Mouse (Mus musculus) ovary, postnatal 10 days (tissue): ENCODE measurements at regions not wholly inside any gene's neighbourhood (a gene's known extent, or its start where the extent isn't known, plus 50 kb on each side); places are given as distances from the start of the nearest gene placed in this dataset.

Experiments used
- DNase-seq: peaks from one replicate; pipeline ENCODE4 v3.0.0; 2022; ENCODE audit warnings: low spot score

DNA sequence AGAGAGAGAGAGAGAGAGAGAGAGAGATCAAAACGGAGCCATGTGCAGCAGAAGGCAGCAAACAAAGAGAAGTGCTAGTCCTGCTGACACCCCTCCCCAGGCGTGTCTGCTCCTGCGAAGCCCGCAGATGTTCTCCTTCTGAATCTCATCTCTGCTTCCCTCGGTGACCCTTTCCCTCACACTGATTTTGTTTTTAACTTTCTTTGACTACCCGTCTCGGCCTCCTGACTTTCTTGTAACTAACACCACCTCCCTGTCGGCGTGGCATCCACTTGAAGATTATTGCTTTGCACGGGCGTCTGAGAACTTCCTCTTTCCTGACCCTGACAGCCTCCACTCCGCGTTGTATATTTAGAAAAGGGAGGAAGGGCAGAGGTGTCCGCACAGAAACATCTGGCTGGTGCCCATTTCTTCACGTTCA, 654.3 kb downstream of the Adgrl2 start:
- DNase-seq, result no peak

DNA sequence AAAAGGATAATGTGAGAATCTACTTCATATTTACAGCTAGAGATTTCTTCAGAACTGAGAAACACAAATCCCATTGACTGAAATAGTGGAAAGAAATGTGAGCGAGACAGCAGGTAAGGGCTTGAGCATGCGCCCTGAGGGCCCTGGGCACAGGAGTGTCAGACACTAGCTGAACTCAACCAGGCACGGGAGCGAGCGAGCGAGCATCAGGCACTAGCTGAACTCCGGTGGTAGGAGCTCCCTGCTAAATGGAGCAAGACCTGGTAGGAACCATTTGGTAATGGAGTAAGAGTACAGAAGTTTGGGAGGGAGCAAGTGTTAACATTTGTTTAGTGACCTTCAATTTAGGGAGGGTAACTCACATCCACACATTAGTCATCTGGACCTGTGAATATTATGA, 654.7 kb downstream of the Adgrl2 start:
- DNase-seq, result no peak

DNA sequence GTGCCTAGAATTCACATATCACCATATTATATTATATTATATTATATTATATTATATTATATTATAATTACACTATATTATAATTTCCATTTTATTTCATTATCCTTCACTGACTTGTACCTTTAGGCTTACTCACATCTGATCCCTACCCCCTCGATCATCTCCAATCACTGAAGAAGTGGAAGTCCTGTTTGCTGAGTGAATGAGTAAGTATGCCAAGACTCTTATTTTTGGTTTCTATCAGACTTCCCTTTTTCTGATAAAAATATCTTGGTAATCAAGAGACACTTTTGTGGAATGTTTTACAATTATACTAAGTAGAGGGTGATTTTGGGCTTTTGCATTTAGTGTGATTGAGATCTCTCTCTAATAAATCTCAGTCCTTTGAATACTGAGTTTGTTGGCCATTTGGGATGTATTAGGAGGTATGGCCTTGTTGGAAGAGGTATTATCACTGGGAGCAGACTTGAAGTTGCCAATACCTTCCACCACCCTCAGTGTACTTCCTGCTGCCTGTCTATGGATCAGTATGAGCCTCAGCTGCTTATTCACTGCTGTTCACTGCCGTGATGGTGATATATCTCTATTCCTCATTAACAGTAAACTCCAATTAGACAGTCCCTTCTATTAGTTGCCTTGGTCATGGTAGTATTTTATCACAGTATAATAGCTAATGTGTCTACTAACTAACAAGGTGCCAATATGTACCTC, 665.3 kb downstream of the Adgrl2 start:
- DNase-seq, result no peak

DNA sequence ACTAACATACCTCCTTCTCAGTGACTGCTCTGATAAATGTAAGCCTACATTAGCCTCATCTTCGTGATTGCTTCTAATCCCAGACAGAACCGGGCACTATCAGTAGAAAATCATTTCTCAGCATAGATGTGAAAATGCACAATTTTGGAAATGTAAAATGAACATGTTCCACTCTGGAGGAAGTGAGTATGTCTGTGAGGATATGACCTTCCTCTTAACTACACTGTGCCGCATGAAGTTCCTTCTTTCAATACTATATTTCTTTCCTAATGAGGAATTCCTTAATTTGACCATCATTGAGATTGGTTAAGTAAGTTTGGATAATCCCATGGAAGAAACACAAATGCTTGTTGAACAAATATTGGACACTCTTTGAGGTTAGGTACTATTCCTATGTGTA, 668.5 kb downstream of the Adgrl2 start:
- DNase-seq, result no peak

DNA sequence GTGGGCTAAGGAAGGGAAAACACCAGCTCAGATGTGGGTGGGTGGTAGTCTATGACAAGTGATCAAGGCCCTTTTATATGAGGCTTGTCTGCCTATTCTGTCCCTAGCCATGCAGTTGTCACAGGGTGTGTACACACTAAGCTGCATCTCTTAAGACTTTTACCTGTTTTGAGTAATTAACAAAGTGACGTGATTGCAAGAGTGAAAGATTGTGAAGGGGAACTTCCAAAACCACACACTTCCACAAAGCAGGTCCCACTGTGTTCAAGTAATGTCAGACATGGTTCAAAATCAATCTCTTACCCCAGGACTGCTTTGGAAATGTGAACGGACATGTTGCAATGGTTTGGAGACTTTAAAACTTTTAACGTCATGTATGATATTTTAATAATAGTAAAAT, 674.2 kb downstream of the Adgrl2 start:
- DNase-seq, result no peak

DNA sequence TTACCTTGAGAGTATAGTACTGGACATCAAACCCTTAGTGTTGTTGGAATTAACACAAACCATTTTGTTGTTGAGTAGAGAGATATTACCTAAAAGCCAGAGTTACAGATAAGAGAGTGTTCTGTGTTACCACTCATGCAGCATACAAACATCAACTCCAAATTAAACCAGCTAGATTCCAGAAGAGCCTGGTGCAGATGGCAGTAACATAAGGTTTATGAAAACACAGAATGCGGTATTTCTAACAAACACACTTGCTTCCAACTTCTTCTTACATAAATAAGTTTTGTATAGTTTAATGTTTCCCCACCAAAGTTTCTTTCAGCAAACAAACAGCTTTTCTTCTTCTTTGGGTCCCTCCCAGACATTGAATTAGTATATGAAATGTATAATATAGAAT, 675.1 kb downstream of the Adgrl2 start:
- DNase-seq, result no peak

DNA sequence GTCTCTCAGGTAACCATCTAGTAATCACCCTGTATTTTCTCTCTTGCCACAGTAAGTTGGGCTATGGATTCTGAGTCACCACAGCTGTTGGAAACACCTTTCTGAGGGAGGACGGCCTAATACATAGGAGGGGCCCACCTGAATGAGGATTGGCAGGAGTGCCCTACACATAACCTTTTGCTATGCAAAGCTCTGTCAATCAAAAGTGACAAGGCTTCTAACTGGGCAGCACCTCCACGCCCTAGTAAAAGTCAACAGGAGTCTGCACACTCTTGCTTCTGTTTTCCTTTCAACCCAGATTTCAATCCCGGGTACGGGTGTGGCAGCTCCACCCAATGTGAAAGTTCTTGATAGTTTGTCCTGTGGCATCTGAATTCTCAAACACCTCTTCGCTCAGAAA, 694.8 kb downstream of the Adgrl2 start:
- DNase-seq, result no peak

DNA sequence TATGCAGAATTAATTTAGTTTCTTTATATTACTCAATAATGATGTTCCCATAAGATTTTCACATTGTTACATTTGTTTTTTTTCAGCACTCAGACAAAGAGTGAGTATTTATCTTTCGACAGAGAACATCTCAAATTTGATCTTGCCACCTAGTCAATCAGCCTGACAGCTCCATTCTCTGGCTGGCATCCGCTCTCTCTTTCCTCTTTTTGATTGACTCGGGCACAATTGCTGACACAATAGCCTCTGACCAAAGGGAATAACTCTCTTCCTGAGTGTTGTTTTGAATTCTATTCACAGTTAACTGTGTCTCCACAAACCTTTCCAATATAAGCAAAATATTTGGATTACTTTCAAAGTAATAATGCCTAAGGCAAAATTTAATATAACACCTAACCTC, 711.4 kb downstream of the Adgrl2 start:
- DNase-seq, result no peak

DNA sequence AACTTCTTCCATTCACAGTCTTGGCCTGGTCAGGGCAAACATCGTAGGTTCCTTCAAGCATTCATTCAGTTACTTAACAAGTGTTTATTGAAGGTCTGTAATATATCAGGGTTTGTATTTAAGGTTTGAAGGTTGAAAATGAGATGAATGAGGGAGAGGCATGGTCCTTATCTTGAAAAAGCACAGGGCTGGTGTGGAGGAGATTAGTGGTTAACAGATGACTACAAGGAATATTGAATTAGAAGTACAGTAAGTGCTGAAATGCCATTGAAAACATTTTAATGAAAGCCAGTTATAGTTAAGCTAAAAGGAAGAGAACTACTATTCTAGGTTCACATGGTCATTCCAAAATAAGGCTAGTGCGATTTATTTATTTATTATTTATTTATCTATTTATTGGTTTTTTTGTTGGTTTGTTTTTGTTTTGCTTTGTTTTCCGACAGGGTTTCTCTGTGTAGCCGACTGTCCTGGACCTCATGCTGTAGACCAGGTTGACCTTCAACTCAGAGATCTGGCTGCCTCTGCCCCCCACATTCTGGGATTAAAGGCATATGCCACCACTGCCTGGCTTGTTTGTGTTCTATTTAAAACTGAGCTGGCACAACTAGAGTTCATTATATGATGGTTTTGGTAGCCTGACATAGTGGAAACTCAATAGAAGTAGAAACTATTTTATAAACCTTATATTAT, 718.1 kb downstream of the Adgrl2 start:
- no peak for DNase-seq

DNA sequence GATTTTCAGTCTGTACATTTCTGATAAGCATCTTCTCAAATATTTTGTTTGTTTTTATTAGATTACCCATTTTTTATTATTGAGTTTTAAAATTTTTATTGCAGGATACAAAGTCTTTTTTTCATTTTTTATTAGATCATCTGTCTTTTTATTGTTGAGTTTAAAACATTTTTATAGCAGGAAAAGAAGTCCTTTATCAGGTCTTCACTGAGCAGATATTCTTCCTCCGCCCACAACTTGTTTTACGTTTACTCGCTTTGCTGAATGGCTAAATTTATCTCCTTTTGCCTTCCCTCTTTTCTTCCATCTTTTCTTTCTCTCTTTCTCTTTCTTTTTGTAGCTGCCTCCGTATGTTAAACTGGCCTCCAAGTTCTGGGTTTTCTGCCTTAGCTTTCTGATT, 721.5 kb downstream of the Adgrl2 start:
- no peak for DNase-seq

DNA sequence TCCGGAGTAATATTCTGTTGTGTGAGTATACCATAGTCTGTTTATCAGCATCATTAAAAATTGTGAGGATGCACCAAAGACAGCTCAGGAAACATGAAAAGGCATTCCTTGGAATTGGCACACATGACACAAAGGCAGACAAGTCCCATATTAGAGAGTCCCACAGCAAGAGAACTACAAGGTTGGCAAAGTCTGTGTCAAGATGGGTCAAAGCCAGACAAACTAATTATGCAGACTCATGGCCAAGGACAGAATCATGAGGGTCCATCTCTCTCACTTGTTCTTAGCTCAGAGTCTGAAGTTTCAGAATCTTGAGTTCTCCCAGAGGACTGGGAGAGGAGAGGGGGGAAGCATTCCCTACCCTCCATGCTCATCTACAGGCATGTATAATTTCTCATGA, 731.1 kb downstream of the Adgrl2 start:
- DNase-seq, result no peak

DNA sequence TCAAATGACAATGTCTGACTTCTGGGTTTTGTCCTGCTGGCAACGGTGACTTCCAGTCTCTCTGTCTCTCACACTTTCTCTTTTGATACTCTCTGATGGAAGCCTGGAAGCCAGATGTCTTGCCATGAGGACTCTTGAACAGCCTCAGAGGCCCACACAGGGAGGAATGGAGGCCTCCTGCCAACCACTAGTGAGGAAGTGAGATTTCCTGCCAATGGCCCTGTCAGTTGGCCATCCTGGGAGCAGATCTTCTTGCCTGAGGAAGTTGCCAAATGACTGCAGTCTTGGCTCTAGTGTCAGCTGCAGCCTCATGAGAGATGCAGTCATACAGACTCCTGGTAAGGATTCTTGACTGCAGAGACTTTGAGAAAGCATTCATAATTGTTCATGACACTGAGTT, 741.7 kb downstream of the Adgrl2 start:
- peak; percentile 3 for DNase-seq

DNA sequence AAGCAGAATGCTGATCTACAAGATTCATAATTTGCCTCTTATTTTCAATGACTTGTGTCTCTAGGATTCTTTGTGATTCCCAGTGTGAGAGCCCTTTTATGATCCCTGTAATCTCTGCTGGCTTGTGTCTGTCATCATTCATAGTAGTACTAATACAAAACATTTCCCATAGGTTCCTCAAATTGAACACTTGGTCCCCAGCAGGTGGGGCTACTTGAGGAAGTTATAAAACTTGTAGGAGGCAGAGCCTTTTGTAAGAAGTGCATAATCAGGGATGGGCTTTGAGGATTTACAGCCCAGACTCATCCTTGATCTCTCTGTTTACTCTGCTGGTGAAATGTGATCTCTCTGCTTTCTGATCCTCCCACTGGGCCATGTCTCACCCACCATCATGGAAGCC, 743.6 kb downstream of the Adgrl2 start:
- DNase-seq, result no peak

DNA sequence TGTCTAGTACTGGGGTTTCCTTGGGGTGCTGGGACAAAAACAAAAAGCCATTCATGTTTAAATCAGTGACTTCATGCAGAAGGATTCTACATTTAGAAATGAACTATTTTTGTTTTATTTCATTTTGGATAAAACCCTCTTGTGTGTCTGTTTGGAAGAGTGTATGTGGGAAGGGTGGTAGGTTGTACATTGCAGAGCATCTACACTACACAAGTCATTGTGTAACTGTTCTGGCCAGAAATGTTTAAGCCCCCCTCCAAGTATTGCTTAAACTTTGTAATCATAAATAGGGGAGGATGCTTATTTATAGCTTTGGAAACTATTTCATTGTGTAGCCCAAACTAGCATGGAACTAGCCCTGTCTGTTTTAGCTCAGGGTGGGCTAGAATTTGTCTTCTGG, 752.3 kb downstream of the Adgrl2 start:
- no peak for DNase-seq

DNA sequence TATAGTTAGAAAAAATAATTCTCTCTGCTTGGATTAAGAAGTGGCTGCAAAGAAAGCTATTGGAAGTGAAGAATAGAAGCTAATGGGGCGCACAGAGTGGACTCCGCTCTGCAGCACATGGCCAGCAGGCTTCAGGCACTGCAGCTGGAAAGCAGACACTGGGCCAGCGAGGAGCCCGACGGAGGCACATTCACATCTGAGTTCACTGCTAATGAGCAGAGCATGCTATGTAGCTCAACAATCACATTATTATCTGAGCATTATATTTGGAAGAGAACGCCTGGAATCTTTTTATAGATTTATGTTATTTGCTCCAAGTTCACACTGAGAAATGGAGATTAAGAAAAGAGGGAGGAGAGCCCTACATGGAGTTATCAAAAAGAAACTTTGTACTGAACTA, 752.8 kb downstream of the Adgrl2 start:
- DNase-seq, result no peak

DNA sequence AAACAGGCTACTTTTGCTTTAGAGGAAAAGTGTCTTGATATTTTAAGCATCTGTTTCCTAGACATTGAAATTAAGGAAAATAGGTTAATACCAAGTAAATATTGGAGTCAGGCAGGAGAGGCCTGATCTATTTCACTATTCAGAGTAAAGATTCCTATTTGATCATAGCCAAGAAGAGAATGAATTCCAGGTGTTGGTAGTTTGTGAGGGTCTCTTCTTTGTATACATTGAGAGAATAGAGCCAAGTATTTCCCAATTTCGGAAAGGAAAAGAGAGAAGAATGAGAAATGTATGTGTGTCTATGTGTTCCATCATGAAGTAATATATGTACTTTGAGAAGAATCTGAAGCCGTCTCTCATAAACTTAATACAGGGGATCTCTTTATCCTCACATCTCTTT, 756.7 kb downstream of the Adgrl2 start:
- DNase-seq, result no peak

DNA sequence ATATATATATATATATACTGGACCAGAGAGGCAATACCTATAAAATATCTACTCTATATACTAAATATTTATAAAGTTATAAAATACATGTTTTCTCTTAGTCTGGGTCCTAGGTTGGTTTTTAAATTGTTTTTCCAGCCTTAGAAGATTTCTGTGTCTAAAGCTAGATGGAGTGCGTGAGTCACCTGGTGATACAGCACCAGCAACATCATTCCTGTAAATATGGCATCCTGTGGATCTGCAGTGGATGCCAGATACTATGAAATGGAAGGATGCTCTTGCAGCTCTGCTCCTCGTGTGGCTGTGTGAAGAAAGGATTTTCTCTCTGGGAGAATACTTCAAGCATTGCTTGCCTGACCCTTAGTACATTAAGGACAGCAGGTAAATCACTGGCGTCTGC, 761.2 kb downstream of the Adgrl2 start:
- no peak for DNase-seq

DNA sequence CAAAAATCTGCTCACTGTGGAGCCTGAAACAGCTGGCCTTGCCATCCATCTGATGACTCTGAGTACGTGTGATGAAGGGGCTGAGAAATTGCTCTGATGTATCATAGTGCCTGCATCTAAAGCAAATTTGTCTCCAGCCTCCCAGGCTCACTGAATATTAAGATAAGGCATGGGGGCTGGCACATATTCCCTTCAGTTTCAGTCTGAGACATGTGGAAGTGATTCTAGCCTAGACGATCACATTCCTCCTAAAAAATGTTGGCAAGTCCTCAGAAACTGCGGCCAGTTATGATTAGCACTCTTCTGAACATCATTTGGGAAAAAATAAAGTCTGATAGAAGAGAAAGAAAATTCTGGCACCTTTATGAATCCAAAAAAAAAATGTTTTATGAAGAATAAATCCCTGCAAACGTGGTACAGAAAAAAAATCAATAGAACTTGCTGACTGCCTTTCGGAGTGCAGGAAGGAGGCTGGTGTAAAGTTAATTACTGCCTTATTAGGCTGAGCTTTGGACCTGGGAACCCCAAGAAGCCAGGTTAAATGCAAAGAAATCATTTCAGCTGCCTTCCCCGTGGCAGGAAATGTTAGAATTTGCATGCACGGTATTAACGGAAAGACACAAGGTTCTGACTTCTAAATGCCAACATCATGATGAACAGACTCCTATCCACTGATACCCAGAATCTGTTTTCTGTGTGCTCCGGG, 762.2 kb downstream of the Adgrl2 start:
- DNase-seq, result no peak

DNA sequence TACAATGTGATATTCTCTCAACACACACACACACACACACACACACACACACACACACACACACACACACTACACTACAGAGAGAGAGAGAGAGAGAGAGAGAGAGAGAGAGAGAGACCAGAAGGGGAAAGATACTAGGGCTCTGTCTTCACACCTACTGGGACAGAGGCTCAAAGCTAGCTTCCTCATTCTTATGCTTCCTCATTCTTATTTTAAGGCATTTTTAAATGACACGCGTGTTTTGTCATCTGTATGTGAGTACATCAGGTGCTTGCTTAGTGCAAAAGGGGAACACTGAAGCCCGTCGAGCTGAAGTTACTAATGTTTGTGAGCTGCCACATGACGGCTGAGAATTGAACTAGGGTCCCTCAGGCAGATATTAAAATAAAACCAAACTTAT, 769.5 kb downstream of the Adgrl2 start:
- DNase-seq, result no peak

DNA sequence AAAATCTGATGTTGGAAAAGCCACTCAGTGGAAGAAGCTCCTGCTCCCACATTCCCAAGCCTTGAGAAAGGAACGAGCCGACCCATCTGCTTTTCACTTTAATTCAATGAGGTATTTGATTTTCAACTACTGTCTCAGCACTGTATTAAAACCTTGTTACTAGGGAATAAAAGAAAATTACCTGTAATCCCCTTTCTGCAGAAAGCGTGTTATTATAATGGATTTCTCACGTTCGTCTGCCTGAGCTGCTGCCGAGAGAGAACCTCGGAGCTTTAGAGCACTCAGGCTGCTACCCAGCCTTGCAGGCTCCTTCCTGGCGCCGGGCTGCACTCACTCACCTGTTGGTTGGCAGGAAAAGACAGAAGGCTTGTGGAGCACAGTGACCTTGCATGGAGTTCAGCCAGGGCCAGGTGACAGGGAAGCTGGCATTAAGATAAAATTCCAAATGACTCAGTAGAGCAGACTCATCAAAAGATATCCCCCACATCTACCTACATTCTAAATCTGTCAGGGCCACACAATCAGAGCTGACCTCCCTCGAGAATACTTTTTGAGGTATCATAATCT, 770.2 kb downstream of the Adgrl2 start:
- DNase-seq, result no peak

DNA sequence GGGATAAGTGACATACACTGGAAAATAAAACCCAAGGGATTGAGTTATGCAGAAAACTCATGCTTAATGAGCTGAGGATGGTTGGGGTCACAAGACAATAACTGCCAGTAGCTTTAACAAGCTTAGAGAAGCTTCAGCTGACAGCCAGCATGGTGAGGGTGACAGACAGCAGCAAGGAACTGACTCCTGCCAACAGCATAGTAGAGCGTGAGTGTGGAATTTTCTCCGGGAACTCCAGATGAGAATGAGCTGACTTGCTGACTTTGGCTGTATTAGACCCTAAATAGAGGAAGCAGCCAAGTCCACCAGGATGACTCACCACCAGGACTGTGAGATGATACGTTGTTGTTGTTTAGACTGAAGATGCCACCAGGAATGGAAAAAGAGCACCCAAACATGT, 788.2 kb downstream of the Adgrl2 start:
- DNase-seq, result no peak

DNA sequence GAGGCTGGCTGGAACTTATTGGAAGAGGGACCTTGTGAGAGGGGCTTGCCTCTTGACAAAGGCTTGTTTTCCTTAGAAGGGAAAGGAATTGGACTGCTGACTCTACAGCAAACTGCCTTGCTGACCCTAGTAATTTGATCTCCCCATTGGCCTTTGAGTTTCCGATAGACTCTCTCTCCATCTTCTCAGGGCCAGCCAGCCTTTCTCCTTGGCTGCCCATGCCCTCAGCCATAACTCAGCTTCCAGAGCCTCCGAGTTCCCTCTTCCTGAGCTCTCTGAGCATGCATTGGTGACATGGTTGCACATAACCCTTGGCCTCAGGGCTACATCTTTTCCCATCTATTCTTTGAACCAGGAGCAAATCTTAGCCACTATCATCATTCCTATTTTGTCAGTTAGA, 803.7 kb downstream of the Adgrl2 start:
- DNase-seq, result no peak

DNA sequence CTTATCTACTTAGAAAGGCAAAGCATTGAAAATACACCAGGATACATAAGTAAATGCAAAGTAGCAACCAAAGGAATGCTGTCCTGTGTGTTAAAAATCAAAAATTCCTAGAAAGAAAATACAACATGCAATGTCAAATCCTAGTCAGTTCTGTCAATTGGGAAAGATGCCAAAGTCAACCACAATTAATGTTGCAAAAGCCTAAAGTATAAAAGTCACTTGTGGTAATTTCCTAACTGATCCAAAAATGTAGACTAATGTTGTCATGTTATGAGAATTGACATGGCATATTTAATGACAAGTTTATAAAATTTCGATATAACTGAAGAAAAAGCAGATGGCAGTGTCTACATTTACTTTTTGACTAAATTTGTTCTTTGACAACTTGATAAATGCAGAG, 822.8 kb downstream of the Adgrl2 start:
- no peak for DNase-seq
